Mouse (Mus musculus) megakaryocyte, embryonic 14.5 days (primary cell): ENCODE results near the gene Cct7. TPM values are rescaled to one million over a fixed set of nuclear protein-coding genes. Genes with fewer than 3 reads are reported as not detected.

ENCODE experiments used
- H3K27me3 ChIP-seq: replicated peaks from 2 replicates; pipeline ENCODE3; 2012; ENCODE audit warnings: inconsistent platforms
- H3K36me3 ChIP-seq: replicated peaks from 2 replicates; pipeline ENCODE3; 2012; ENCODE audit warnings: low read length, inconsistent platforms, mixed read lengths
- H3K4me1 ChIP-seq: 2 replicates; pipeline ENCODE4 v1.6.1; 2012; ENCODE audit warnings: inconsistent platforms
- H3K4me3 ChIP-seq: replicated peaks from 2 replicates; pipeline ENCODE3; 2012; ENCODE audit warnings: moderate library complexity, mild to moderate bottlenecking, inconsistent platforms
- H3K9me3 ChIP-seq: 2 replicates; pipeline ENCODE4 v1.6.1; 2012; ENCODE audit warnings: inconsistent platforms
- FLI1 ChIP-seq: IDR thresholded peaks from 2 replicates; pipeline ENCODE4 v1.6.1; 2012; ENCODE audit warnings: low read length, inconsistent platforms, mixed read lengths
- GATA1 ChIP-seq: IDR thresholded peaks from 3 replicates; pipeline ENCODE4 v1.6.1; 2012; ENCODE audit warnings: mixed read lengths, low read length, inconsistent platforms, borderline replicate concordance
- polyA plus RNA-seq: library from polyadenylated mRNA; stranded (reverse); fragments of >175 nt; gene quantifications from 2 replicates; pipeline ENCODE4 v1.2.3, GENCODE M21; 2012; ENCODE audit warnings: low replicate concordance; ENCODE audit not compliant: insufficient read depth

Gene Cct7
- polyA plus RNA-seq: 5.2 and 36.0 TPM in 2 replicates

GRCm38 (mm10) chr6:85450697-85451663 lies at the start of gene Cct7:
Gene Cct7 (plus strand): TSS chr6:85451514.
- peaks cover 32% of the 10 kb centered on the region for H3K36me3 ChIP-seq
- peaks cover 49% of the 10 kb centered on the region for H3K4me1 ChIP-seq
- no peak; the same call in 1 of the 2 replicates for TF ChIP-seq FLI1
- no peak for TF ChIP-seq GATA1
- H3K9me3 ChIP-seq: no peaks in the 10 kb centered on the region
- no peaks in the 10 kb centered on the region for H3K27me3 ChIP-seq
- H3K4me3 ChIP-seq: peak within 1 kb of the TSS; percentile 100

GRCm38 (mm10) chr6:85402613-85403012 lies 48.7 kb upstream of the Cct7 start:
- Histone ChIP-seq H3K9me3 (no peaks in the 10 kb centered on the region), H3K4me1 (no peaks in the 10 kb centered on the region), H3K36me3 (no peaks in the 10 kb centered on the region), H3K4me3 (no peak overlapping the region), H3K27me3 (peaks cover 60% of the 10 kb centered on the region)
- no peak for TF ChIP-seq FLI1
- TF ChIP-seq GATA1: no peak

- TF ChIP-seq GATA1 (no peak), FLI1 (no peak)
- peaks cover 62% of the 10 kb centered on the region for H3K27me3 ChIP-seq
Measured at GRCm38 (mm10) chr6:85403039-85403438, 48.3 kb upstream of the Cct7 start.

GRCm38 (mm10) chr6:85409003-85409402 lies 42.3 kb upstream of the Cct7 start:
- Histone ChIP-seq H3K4me1 (peaks cover 17% of the 10 kb centered on the region), H3K27me3 (peaks cover 78% of the 10 kb centered on the region), H3K36me3 (no peaks in the 10 kb centered on the region), H3K9me3 (no peaks in the 10 kb centered on the region), H3K4me3 (no peak overlapping the region)
- TF ChIP-seq GATA1: no peak
- TF ChIP-seq FLI1: no peak

More at GRCm38 (mm10) chr6:85403039-85403438, 48.3 kb upstream of the Cct7 start:
- no peak overlapping the region for H3K4me3 ChIP-seq
- H3K9me3 ChIP-seq: no peaks in the 10 kb centered on the region
- H3K4me1 ChIP-seq: no peaks in the 10 kb centered on the region
- no peaks in the 10 kb centered on the region for H3K36me3 ChIP-seq

- peaks cover 77% of the 10 kb centered on the region for H3K27me3 ChIP-seq
- peak overlapping the region; percentile 50 for H3K4me3 ChIP-seq
- H3K9me3 ChIP-seq: no peaks in the 10 kb centered on the region
- H3K4me1 ChIP-seq: peaks cover 17% of the 10 kb centered on the region
- TF ChIP-seq FLI1: no peak
- no peak for TF ChIP-seq GATA1
- H3K36me3 ChIP-seq: no peaks in the 10 kb centered on the region
Measured at GRCm38 (mm10) chr6:85410771-85411273, 40.5 kb upstream of the Cct7 start.

- Histone ChIP-seq H3K9me3 (no peaks in the 10 kb centered on the region), H3K4me3 (no peak overlapping the region), H3K36me3 (no peaks in the 10 kb centered on the region), H3K27me3 (peaks cover 55% of the 10 kb centered on the region), H3K4me1 (peaks cover 2% of the 10 kb centered on the region)
- TF ChIP-seq FLI1 (no peak), GATA1 (no peak)
Measured at GRCm38 (mm10) chr6:85415829-85416228, 35.5 kb upstream of the Cct7 start.

- Histone ChIP-seq H3K4me3 (no peak overlapping the region), H3K27me3 (peaks cover 72% of the 10 kb centered on the region), H3K36me3 (no peaks in the 10 kb centered on the region), H3K9me3 (no peaks in the 10 kb centered on the region), H3K4me1 (no peaks in the 10 kb centered on the region; the same call in 1 of the 2 replicates)
- TF ChIP-seq FLI1 (no peak), GATA1 (no peak)
Measured at GRCm38 (mm10) chr6:85419150-85419549, 32.2 kb upstream of the Cct7 start.

GRCm38 (mm10) chr6:85423836-85424379 lies 27.4 kb upstream of the Cct7 start, which contains the start of gene Noto:
Gene Noto (plus strand): TSS chr6:85423886.
- Histone ChIP-seq H3K4me3 (no peak within 1 kb of the TSS), H3K27me3 (peaks cover 69% of the 10 kb centered on the region), H3K9me3 (no peaks in the 10 kb centered on the region), H3K36me3 (no peaks in the 10 kb centered on the region), H3K4me1 (no peaks in the 10 kb centered on the region; the same call in 1 of the 2 replicates)
- no peak for TF ChIP-seq FLI1
- TF ChIP-seq GATA1: no peak

GRCm38 (mm10) chr6:85431274-85431841 lies 20.0 kb upstream of the Cct7 start:
- peak overlapping the region; percentile 92 for H3K4me3 ChIP-seq
- H3K4me1 ChIP-seq: peaks cover 31% of the 10 kb centered on the region
- H3K9me3 ChIP-seq: no peaks in the 10 kb centered on the region

More at GRCm38 (mm10) chr6:85431274-85431841, 20.0 kb upstream of the Cct7 start:
- peaks cover 24% of the 10 kb centered on the region for H3K27me3 ChIP-seq
- H3K36me3 ChIP-seq: no peaks in the 10 kb centered on the region
- TF ChIP-seq FLI1 (no peak), GATA1 (no peak)
